Mouse (Mus musculus) granulocyte monocyte progenitor cell, adult 5-6 weeks (primary cell): ENCODE results near the gene Hdac8. TPM values are rescaled to one million over a fixed set of nuclear protein-coding genes. Genes with fewer than 3 reads are reported as not detected.

Source experiments
- ATAC-seq: replicated peaks from 2 replicates; pipeline ENCODE4 v1.8.0; 2016; ENCODE audit warnings: mild to moderate bottlenecking, moderate TSS enrichment, inconsistent platforms; ENCODE audit not compliant: poor library complexity, severe bottlenecking
- total RNA-seq, 2 experiments: library from RNA; stranded (forward) in 1 of 2; stranded (reverse) in 1 of 2; fragments of 200-712, 200-1000 nt in 1 of 2; fragments of >200 nt in 1 of 2; fragmentation: Nextera tagmentation in 1 of 2; gene quantifications; 2 replicates each; pipeline ENCODE4 v1.2.3; 2014 to 2017

The Hdac8 gene
- total RNA-seq (2014; fragmentation: Nextera tagmentation) (11.3 and 15.9 TPM in 2 replicates), total RNA-seq (2017) (16.0 and 17.5 TPM in 2 replicates)

- peak; percentile 96 for ATAC-seq
Measured at GRCm38 (mm10) chrX:102504644-102505481, at the start of gene Hdac8. Gene Hdac8, minus strand, starts transcription at chrX:102505359.

- ATAC-seq: no peak
Measured at GRCm38 (mm10) chrX:102509205-102509604, 4.0 kb upstream of the Hdac8 start.

DNA sequence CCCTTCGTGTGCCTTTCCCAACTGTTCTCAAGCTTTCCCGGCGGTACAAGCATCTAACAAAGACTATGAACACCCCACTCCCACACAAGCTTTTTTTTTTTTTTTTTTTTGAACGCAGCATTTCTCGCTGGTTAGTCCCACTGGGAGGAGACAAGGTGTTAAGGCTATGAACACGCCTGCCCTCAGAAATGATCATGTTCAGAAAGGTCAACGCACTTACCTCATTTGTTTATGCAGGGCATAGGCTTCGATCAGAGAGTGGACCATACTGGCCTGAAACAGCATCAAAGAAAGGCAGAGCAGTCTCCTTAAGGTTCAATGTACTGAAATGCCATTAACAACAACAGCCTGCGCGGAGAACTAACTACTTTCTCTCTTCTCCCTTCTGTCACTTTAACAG lies 980 bp downstream of the Hdac8 start:
- no peak for ATAC-seq

- ATAC-seq: peak; percentile 72
Measured at GRCm38 (mm10) chrX:102493992-102494730, 11.0 kb downstream of the Hdac8 start.

DNA sequence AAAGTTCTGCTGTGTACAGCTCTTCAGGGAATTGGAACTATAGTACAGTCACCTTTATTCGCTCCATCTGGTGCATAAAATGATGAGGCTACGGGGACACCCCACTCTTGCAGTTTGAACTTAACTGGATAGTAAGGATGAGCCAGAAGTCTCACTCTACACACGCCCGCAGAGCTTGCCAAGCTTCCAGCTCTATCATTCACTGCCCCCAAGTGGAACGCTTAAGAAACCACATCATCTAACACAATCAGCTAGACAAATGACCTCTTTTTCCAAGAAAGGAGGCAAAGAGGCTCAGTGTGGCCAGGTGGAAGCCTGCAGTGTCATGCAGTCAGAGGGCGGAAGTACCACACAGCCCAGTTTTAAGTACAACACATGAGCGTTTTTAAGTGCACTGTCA lies 19.6 kb downstream of the Hdac8 start:
- no peak for ATAC-seq

DNA sequence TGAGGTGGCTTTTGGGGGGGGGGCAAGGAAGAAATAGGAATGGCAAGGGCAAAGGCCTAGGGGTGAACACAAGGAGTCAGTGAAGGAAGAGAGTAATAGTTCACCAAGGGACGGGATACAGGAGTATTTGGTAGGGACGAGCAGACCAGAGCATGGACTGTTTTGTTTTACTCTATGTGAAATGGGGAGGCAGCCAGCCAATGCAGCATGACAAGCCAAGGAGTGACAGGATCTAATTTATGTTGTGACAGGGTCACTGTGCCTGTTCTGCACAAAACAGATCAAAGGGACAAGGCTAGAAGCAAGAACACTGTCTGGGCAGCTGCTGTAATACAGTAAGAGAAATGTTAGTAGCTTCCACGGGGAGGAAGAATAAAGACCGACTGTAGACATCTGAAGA lies 25.5 kb downstream of the Hdac8 start:
- no peak for ATAC-seq

GRCm38 (mm10) chrX:102478965-102479364 lies 26.2 kb downstream of the Hdac8 start:
- ATAC-seq: 0 out of 2 replicates have a peak, but pooled peaks have one; percentile 25

GRCm38 (mm10) chrX:102478481-102478880 lies 26.7 kb downstream of the Hdac8 start:
- no peak for ATAC-seq

- no peak for ATAC-seq
Measured at GRCm38 (mm10) chrX:102476784-102477183, 28.4 kb downstream of the Hdac8 start.

DNA sequence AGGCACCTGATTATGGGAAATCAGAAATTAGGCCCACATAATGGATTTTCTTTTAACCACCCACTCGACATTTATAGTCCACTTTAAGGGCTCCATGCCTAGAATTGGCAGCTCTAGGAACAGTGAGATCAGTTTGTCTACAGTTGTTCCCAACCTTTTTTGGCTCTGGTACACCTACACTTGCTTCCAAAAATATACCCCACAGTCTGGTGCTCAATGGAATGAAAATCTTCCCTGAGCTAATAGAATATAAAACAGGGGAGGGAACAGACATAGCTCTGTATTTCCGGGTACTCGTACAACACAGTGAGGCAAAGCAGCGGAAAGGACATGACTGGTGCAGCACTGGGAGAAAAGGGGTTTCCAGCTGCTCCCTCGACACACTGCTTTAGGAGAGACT lies 29.6 kb downstream of the Hdac8 start:
- ATAC-seq: no peak

DNA sequence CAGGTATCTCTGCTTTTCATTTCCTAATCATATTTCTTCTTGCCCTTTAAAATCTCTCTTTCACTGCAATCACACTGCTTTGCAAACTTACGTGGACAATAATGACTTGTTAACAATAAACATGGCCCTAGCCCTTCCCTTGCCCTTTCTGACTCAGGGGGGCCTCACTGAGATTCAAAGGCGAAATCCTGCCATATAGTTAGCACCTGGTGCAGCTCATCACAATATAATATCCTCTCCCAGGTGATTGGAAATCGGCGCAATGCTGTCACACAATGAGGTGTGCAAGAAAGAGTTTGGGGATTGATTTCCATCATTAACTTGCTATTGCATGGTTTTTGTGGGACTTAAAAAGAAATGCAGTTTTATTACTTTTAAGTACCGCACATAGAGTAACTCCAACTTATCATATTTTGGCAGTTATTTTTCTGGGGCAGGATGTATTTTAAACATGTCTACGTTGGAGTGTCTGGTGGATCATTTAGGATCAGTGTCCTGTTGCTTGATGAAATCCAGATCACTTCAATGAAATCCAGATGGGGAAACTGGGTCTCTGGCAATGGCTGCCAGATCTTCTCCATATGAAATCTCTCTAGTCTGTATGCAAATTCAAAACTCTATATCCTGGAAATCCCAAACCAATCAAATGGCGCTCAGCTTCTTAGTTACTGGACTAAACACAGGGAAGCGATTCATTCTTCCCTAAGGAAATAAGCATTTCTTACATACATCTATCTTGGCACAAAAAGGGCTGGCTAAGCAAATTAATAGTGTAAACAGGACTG lies 86.6 kb downstream of the Hdac8 start:
- ATAC-seq: no peak

DNA sequence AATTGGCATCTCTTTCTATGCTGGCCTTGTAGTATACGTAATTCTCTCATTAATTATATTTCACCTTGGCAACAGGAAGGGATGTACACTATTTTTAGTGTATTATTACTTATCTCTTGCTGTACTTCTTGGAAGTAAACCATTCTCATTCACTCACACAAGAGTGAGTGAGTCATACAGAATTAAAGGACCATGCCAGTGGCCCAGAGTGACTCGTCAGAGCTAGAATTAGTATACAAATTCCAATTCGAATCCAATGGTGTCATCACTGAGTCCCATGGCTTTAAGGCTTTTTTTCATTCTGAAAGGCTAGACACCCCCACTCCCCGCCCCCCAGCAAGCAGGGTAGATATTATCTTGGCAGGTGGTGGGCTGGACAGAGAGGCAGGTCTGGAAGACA lies 88.2 kb downstream of the Hdac8 start:
- no peak for ATAC-seq

DNA sequence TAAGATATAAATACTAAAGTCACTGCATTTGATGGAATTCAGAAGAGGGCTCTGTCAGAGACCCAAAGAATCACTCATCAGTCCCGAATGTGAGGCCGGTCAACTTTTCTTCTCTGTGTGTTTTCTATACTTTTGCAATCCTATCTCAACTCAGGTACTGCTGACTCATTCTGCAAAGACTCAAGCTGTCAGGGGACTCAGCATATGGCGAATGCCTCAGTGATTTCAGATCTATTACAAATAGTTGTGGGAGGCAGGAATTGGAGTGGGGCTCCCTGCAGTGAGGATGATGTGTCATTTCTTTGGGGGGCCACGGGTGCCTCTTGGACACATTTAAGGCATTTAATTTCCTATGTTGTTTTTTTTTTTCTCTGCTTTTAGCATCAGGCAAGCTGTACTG lies 88.8 kb downstream of the Hdac8 start:
- ATAC-seq: no peak

GRCm38 (mm10) chrX:102384765-102385164 lies 120.4 kb downstream of the Hdac8 start:
- ATAC-seq: no peak; the same call in 1 of the 2 replicates

DNA sequence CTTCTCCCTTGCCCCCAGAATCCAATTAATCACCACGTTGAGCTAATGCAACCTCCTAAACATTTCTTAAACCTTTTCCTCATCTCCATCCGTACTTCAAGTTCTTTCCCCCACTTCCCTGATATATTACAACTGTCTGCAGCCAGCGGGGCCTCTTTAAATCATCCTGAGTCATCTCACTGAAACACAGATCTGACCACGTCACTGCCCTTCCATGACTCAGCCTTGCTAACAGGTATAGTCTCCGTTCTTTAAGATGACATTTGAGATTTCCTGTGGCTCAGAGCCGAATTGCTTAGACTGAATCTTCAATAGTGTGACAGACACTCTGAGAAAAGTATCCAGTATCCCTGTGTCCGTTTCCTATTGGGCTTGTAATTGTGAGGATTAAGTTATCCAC lies 122.0 kb downstream of the Hdac8 start:
- no peak for ATAC-seq

DNA sequence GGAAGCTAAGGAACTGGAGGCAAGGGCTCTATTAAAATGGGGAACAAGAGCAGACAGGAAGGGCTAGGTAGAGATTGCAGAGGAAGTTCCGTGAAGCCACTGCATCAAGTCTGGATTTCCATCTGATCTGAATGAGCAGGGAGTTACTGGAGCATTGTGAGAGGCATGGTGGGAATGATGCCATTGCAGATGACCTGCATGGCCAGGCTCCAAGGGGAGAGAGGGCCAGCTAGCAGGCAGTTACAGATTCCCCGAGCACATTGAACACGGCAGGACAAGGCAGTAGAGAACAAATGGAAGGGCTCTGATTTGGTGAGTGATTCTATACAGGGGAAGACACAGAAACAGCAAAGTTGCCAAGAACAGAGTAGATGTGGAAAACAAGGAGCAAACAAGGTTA lies 138.6 kb downstream of the Hdac8 start:
- ATAC-seq: no peak

GRCm38 (mm10) chrX:102362244-102362643 lies 142.9 kb downstream of the Hdac8 start:
- no peak for ATAC-seq

DNA sequence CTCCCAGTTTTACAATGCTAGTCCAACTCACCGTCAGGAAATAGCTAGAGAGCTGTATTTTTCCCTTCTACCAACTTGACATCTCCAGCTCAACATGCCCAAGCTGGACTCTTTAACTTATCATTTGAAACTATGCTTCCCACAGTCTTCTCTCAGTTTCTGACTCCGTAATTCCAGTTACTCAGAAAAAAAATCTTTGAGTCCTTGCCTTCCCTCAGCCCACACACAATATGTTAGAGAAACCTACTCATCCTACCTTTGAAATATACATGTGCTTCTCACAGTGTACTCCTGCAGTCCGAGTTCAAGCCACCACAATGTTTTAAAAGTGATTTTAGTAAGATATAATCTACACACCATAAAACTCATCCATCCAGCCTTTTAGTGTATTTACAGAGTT lies 151.7 kb downstream of the Hdac8 start:
- no peak for ATAC-seq

DNA sequence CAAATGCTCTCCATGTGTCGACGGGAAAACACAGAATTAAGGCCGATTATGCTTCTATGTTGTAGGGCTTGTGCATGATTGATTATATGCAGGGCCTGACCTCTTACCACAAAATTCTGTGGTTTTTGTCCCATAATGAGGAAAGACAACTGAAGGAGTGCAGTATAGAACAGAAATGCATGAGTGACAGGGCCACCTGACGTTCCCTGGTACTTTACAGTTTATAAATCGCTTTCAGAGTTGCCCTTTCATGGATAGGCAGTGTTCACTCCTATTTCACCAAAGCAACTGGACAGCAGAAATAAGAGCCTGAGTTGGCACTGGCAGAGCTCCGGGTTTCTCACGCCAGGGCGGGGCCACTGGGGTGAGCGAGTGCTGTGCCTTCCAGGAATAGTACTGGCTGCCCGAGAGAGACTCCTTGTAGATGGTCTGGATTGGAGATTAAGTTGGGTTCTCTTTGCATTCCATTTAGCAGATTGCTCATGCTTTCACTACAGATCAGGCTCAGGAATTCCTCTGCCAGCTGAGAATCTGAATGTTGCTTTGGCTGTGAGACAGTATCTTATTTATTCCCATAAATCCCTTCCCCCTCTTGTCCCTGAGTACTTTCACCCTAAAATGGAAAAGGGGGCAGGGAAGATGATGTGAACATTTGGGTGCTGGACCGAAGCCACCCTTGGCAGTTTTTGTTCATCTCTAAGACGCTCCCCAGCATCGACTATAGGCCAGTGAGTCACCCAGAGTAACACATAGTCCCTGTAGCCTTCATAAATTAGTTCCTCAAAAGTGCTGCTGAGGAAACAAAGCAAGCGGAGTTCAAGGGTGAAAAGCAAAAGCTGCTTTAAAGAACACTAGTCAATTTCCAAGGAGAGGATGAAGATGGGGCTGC lies 155.1 kb downstream of the Hdac8 start:
- ATAC-seq: no peak
